Mouse (Mus musculus): ENCODE data around the gene Nfam1. TPM values are rescaled to one million over a fixed set of nuclear protein-coding genes. Genes with fewer than 3 reads are reported as not detected.

Nfam1 gene
- polyA plus RNA-seq, 1 experiment, result 0.80 TPM

GRCm38 (mm10) chr15:83036900-83037519 lies 3.9 kb upstream of the Nfam1 start:
- Histone ChIP-seq H3K27me3 (ENCODE audit: control insufficient read depth, insufficient read depth, low read length) (no peaks in the 10 kb centered on the region; the same call in 1 of the 2 replicates), H3K4me1 (ENCODE audit: control insufficient read depth, insufficient read depth, low read length) (peaks cover 18% of the 10 kb centered on the region), H3K4me3 (replicated peaks; ENCODE audit: insufficient read depth, low read depth, low read length) (no peak overlapping the region), H3K27ac (ENCODE audit: insufficient read depth, low read length) (no peak overlapping the region)
- 30% methylated on average over 14 of the region's 14 CpGs for WGBS
- DNase-seq, result peak; percentile 64 to 65
- no peak for TF ChIP-seq CTCF (IDR thresholded peaks at IDR 0.05; ENCODE audit: borderline replicate concordance, insufficient read depth, low read depth, low read length)
- no peak for TF ChIP-seq POLR2A (IDR thresholded peaks at IDR 0.05; ENCODE audit: borderline replicate concordance, insufficient read depth, low read length)

DNA sequence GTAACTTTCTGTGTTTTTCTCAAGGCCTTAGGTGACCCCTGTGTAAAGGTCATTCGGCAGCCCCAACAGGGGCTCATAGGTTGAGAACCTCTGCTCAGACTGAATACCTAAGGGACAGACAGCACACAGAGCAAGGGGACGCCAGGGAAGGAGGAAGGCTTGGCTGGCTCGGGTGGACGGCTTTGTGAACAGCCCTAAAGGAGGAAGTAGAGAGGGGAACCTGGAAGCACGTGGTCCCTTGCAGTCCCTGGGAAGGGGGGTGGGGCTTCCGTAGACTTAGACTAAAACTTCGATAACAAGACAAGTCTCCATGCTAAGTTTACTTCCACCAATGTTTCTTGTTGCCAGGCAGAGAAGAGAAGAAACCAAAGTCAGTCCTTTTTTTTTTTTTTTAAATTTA lies 3.0 kb upstream of the Nfam1 start:
- H3K4me3 ChIP-seq (replicated peaks; ENCODE audit: insufficient read depth, low read depth, low read length), result no peak overlapping the region
- H3K27me3 ChIP-seq (ENCODE audit: control insufficient read depth, insufficient read depth, low read length), result no peaks in the 10 kb centered on the region; the same call in 1 of the 2 replicates
- H3K4me1 ChIP-seq (ENCODE audit: control insufficient read depth, insufficient read depth, low read length), result peaks cover 18% of the 10 kb centered on the region
- H3K27ac ChIP-seq (ENCODE audit: insufficient read depth, low read length), result no peak overlapping the region
- TF ChIP-seq CTCF (IDR thresholded peaks at IDR 0.05; ENCODE audit: borderline replicate concordance, insufficient read depth, low read depth, low read length) (no peak), POLR2A (IDR thresholded peaks at IDR 0.05; ENCODE audit: borderline replicate concordance, insufficient read depth, low read length) (no peak)
- 82% methylated on average over 7 of the region's 7 CpGs for WGBS
- no peak for DNase-seq

DNA sequence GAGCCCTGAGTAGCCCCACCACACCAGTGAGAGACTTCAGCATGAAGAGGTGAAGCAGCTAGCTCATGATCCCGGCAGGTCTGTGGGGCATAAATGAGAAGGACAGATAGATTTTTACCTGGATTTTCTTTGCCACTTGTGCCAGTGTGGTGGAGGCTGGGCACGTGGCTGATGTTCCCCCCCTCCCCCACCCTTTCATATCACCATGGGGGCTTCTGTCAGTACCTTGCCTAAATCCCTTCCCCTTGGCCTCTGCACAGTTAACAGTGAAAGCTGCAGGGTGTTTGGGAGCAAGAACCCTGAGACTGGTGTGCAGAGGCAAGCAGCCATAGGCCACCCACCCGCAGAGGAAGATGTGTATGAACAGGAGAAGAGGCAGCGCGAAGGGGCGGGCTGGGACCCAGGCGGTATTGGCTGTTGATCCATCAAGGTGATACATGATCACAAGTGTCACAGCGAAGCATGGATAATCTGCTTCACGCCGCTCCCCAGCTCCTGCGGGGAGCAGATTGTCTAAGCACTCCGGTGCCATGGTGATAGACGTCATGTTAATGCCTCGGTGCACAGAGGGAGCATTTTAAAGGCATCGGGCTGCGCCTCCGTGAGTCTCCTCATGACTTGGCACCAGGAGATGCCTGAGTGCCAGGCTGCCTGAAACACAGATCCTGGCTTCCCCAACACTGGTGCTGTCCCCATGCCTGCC lies 1.3 kb upstream of the Nfam1 start:
- 6% methylated on average over 17 of the region's 17 CpGs for WGBS
- DNase-seq, result peak; percentile 65 to 83
- Histone ChIP-seq H3K27ac (ENCODE audit: insufficient read depth, low read length) (no peak overlapping the region), H3K4me1 (ENCODE audit: control insufficient read depth, insufficient read depth, low read length) (peaks cover 18% of the 10 kb centered on the region), H3K4me3 (replicated peaks; ENCODE audit: insufficient read depth, low read depth, low read length) (no peak overlapping the region), H3K27me3 (ENCODE audit: control insufficient read depth, insufficient read depth, low read length) (no peaks in the 10 kb centered on the region; the same call in 1 of the 2 replicates)
- TF ChIP-seq CTCF (IDR thresholded peaks at IDR 0.05; ENCODE audit: borderline replicate concordance, insufficient read depth, low read depth, low read length) (no peak), POLR2A (IDR thresholded peaks at IDR 0.05; ENCODE audit: borderline replicate concordance, insufficient read depth, low read length) (no peak)

- Histone ChIP-seq H3K4me1 (ENCODE audit: control insufficient read depth, insufficient read depth, low read length) (peaks cover 12% of the 10 kb centered on the region), H3K27me3 (ENCODE audit: control insufficient read depth, insufficient read depth, low read length) (no peaks in the 10 kb centered on the region; the same call in 1 of the 2 replicates), H3K4me3 (replicated peaks; ENCODE audit: insufficient read depth, low read depth, low read length) (no peak overlapping the region), H3K27ac (ENCODE audit: insufficient read depth, low read length) (no peak overlapping the region)
- TF ChIP-seq POLR2A (IDR thresholded peaks at IDR 0.05; ENCODE audit: borderline replicate concordance, insufficient read depth, low read length) (no peak), CTCF (IDR thresholded peaks at IDR 0.05; ENCODE audit: borderline replicate concordance, insufficient read depth, low read depth, low read length) (no peak)
- 69% methylated on average over 4 of the region's 4 CpGs for WGBS
- DNase-seq, result no peak
These were observed 2.2 kb downstream of the Nfam1 start for GRCm38 (mm10) chr15:83030884-83031283.

GRCm38 (mm10) chr15:83029725-83030718 lies 3.1 kb downstream of the Nfam1 start:
- TF ChIP-seq CTCF (IDR thresholded peaks at IDR 0.05; ENCODE audit: borderline replicate concordance, insufficient read depth, low read depth, low read length) (no peak), POLR2A (IDR thresholded peaks at IDR 0.05; ENCODE audit: borderline replicate concordance, insufficient read depth, low read length) (no peak)
- WGBS, result 80% methylated on average over 11 of the region's 11 CpGs
- no peak overlapping the region for H3K4me3 ChIP-seq (replicated peaks; ENCODE audit: insufficient read depth, low read depth, low read length)
- H3K4me1 ChIP-seq (ENCODE audit: control insufficient read depth, insufficient read depth, low read length), result peaks cover 7% of the 10 kb centered on the region
- H3K27me3 ChIP-seq (ENCODE audit: control insufficient read depth, insufficient read depth, low read length), result no peaks in the 10 kb centered on the region; the same call in 1 of the 2 replicates
- DNase-seq, result no peak
- H3K27ac ChIP-seq (ENCODE audit: insufficient read depth, low read length), result no peak overlapping the region

DNA sequence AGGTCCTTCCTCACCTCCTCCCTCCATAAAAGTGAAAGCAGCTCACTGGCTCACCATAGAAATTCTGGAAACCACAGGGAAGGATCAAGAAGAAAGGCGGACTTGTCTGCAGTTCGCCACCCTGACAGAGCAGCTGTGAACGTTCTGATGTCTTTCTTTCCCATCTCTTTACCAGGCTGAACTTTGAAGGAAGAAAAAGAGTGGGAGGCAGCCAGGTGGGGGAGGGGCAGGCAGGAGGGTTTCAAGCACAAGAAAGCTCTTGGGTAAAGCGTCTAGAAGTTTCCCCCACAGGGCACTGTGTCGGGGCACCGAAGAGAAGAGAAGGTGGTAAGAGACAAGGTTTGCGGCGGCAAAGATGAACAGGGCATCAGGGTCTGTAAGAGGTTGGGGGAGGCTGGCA lies 7.0 kb downstream of the Nfam1 start:
- H3K4me1 ChIP-seq (ENCODE audit: control insufficient read depth, insufficient read depth, low read length), result no peaks in the 10 kb centered on the region
- no peaks in the 10 kb centered on the region; the same call in 1 of the 2 replicates for H3K27me3 ChIP-seq (ENCODE audit: control insufficient read depth, insufficient read depth, low read length)
- DNase-seq, result no peak
- H3K4me3 ChIP-seq (replicated peaks; ENCODE audit: insufficient read depth, low read depth, low read length), result no peak overlapping the region
- no peak overlapping the region for H3K27ac ChIP-seq (ENCODE audit: insufficient read depth, low read length)
- TF ChIP-seq POLR2A (IDR thresholded peaks at IDR 0.05; ENCODE audit: borderline replicate concordance, insufficient read depth, low read length) (no peak), CTCF (IDR thresholded peaks at IDR 0.05; ENCODE audit: borderline replicate concordance, insufficient read depth, low read depth, low read length) (no peak)
- WGBS, result 77% methylated on average over 8 of the region's 8 CpGs

GRCm38 (mm10) chr15:83025041-83025760 lies 7.9 kb downstream of the Nfam1 start:
- DNase-seq, result no peak
- no peak for TF ChIP-seq POLR2A (IDR thresholded peaks at IDR 0.05; ENCODE audit: borderline replicate concordance, insufficient read depth, low read length)
- no peak for TF ChIP-seq CTCF (IDR thresholded peaks at IDR 0.05; ENCODE audit: borderline replicate concordance, insufficient read depth, low read depth, low read length)
- Histone ChIP-seq H3K27ac (ENCODE audit: insufficient read depth, low read length) (no peak overlapping the region), H3K4me1 (ENCODE audit: control insufficient read depth, insufficient read depth, low read length) (no peaks in the 10 kb centered on the region), H3K4me3 (replicated peaks; ENCODE audit: insufficient read depth, low read depth, low read length) (no peak overlapping the region), H3K27me3 (ENCODE audit: control insufficient read depth, insufficient read depth, low read length) (no peaks in the 10 kb centered on the region; the same call in 1 of the 2 replicates)
- 50% methylated on average over 25 of the region's 25 CpGs for WGBS
